Mouse (Mus musculus) gastrocnemius, adult 18-20 months (tissue): Measurements from ENCODE around the gene Vamp9. TPM values are rescaled to one million over a fixed set of nuclear protein-coding genes. Genes with fewer than 3 reads are reported as not detected.

ENCODE experiments used
- total RNA-seq, 2 experiments: library from RNA; stranded (reverse); gene quantifications; 2 replicates each; pipeline ENCODE4 v1.2.3; 2021

The Vamp9 gene
- total RNA-seq, 2 experiments from 2014 or later = not detected

Other genes starting within 250 kb of the Vamp9 start
- gene Rasgef1b, start 177.2 kb upstream of the Vamp9 start, total RNA-seq = under 1 TPM; 0.32 to 0.52 TPM
- gene Hnrnpd, start 72.7 kb downstream of the Vamp9 start, total RNA-seq = 10 to 100 TPM; 74.5 to 74.7 TPM
- not detected for gene 4930524J08Rik, start 72.8 kb downstream of the Vamp9 start, total RNA-seq
- 10 to 100 TPM; 67.4 to 67.7 TPM for gene Hnrnpdl, start 133.4 kb downstream of the Vamp9 start, total RNA-seq
- 1 to 10 TPM; 6.4 to 8.0 TPM for gene Enoph1, start 133.7 kb downstream of the Vamp9 start, total RNA-seq